Mouse (Mus musculus): Measurements from ENCODE around the gene Ddx39b. TPM values are rescaled to one million over a fixed set of nuclear protein-coding genes. Genes with fewer than 3 reads are reported as not detected.

Gene Ddx39b
- polyA plus RNA-seq, 1 experiment = 268 TPM

DNA sequence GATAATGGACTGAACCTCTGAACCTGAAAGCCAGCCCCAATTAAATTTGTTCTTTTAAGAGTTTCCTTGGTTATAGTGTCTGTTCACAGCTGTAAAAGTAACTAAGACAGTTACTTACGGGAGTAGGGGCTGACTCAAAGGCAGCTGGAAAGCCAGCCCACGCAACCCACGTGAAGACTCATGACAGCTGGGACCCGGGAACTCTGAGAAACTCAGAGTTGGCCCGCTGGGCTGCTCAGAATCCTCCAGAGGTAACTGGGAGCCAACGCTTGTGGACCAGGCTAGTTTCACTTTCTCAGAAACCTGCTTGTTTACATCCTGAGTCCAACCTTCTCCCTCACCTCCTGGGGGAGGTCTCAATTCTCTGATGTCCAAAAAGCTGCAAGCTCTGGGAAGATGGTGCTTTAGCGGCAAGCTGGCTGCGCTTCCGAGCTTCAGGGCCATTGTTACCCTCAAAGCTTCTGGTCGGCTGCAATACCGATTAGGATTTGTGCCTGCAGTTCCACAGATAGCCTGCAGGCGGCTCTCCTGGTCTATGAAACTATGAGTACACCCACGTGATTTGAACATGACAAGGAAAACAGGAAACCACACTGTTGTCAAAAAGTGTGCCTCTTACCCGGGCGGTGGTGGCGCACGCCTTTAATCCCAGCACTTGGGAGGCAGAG, 16.4 kb downstream of the Ddx39b start:
- Histone ChIP-seq H3K36me3 (ENCODE audit: control insufficient read depth, insufficient read depth) (no peaks in the 10 kb centered on the region), H3K4me2 (ENCODE audit: low read depth) (peak overlapping the region; percentile 76), H3K27me3 (ENCODE audit: control insufficient read depth, insufficient read depth, insufficient read length) (no peaks in the 10 kb centered on the region), H3K4me3 (peak overlapping the region; percentile 20), H3K79me2 (ENCODE audit: control insufficient read depth, insufficient read depth) (no peaks in the 10 kb centered on the region), H3ac (ENCODE audit: control insufficient read depth, insufficient read length) (no peak overlapping the region)
- TF ChIP-seq TCF3 (IDR thresholded peaks at IDR 0.05; ENCODE audit: insufficient read length, low read depth) (no peak), MYOD1 (IDR thresholded peaks at IDR 0.05; ENCODE audit: control insufficient read depth in 1 of 3, insufficient read length in 2 of 3, low read depth in 2 of 3) (peak; percentile 25 to 85 (median 73)), POLR2A (IDR thresholded peaks at IDR 0.05; ENCODE audit: insufficient read length, low read depth) (no peak), POLR2AphosphoS2 (IDR thresholded peaks at IDR 0.05; ENCODE audit: insufficient read length, low read depth) (no peak), MYOG (IDR thresholded peaks at IDR 0.05; ENCODE audit: control insufficient read depth in 1 of 3, insufficient read depth in 1 of 3, insufficient read length in 2 of 3, low read depth in 2 of 3) (peak in 1 of 3 experiments; percentile 37), E2F4 (IDR thresholded peaks at IDR 0.05; ENCODE audit: insufficient read depth) (no peak), CEBPB (IDR thresholded peaks at IDR 0.05; ENCODE audit: insufficient read depth, poor library complexity, severe bottlenecking) (no peak), TCF12 (IDR thresholded peaks at IDR 0.05; ENCODE audit: insufficient read depth, poor library complexity, severe bottlenecking) (peak; percentile 47), REST (IDR thresholded peaks at IDR 0.05; ENCODE audit: insufficient read depth, insufficient read length) (no peak), SRF (IDR thresholded peaks at IDR 0.05; ENCODE audit: control insufficient read depth, insufficient read length, low read depth) (no peak), MAX (IDR thresholded peaks at IDR 0.05; ENCODE audit: low read depth) (no peak), USF1 (IDR thresholded peaks at IDR 0.05; ENCODE audit: low read depth) (peak; percentile 96)

- H3K36me3 ChIP-seq (ENCODE audit: control insufficient read depth, insufficient read depth) = no peaks in the 10 kb centered on the region
- no peak for TF ChIP-seq MYOG (IDR thresholded peaks at IDR 0.05; ENCODE audit: control insufficient read depth in 1 of 3, insufficient read depth in 1 of 3, insufficient read length in 2 of 3, low read depth in 2 of 3)
- no peak for TF ChIP-seq TCF12 (IDR thresholded peaks at IDR 0.05; ENCODE audit: insufficient read depth, poor library complexity, severe bottlenecking)
- TF ChIP-seq MAX (IDR thresholded peaks at IDR 0.05; ENCODE audit: low read depth) = no peak
- TF ChIP-seq CEBPB (IDR thresholded peaks at IDR 0.05; ENCODE audit: insufficient read depth, poor library complexity, severe bottlenecking) = no peak
- TF ChIP-seq POLR2A (IDR thresholded peaks at IDR 0.05; ENCODE audit: insufficient read length, low read depth) = no peak
- TF ChIP-seq USF1 (IDR thresholded peaks at IDR 0.05; ENCODE audit: low read depth) = no peak
- no peak for TF ChIP-seq SRF (IDR thresholded peaks at IDR 0.05; ENCODE audit: control insufficient read depth, insufficient read length, low read depth)
- no peak for TF ChIP-seq POLR2AphosphoS2 (IDR thresholded peaks at IDR 0.05; ENCODE audit: insufficient read length, low read depth)
- no peak for TF ChIP-seq TCF3 (IDR thresholded peaks at IDR 0.05; ENCODE audit: insufficient read length, low read depth)
- TF ChIP-seq E2F4 (IDR thresholded peaks at IDR 0.05; ENCODE audit: insufficient read depth) = no peak
- no peak for TF ChIP-seq REST (IDR thresholded peaks at IDR 0.05; ENCODE audit: insufficient read depth, insufficient read length)
- no peak for TF ChIP-seq MYOD1 (IDR thresholded peaks at IDR 0.05; ENCODE audit: control insufficient read depth in 1 of 3, insufficient read length in 2 of 3, low read depth in 2 of 3)
- H3K4me2 ChIP-seq (ENCODE audit: low read depth) = peak overlapping the region; percentile 76
- no peaks in the 10 kb centered on the region for H3K79me2 ChIP-seq (ENCODE audit: control insufficient read depth, insufficient read depth)
- H3K4me3 ChIP-seq = peak overlapping the region; percentile 20
- H3ac ChIP-seq (ENCODE audit: control insufficient read depth, insufficient read length) = no peak overlapping the region
- no peaks in the 10 kb centered on the region for H3K27me3 ChIP-seq (ENCODE audit: control insufficient read depth, insufficient read depth, insufficient read length)
Observed at GRCm38 (mm10) chr17:35258492-35259478, 17.2 kb downstream of the Ddx39b start.

GRCm38 (mm10) chr17:35259621-35260020, 18.1 kb downstream of the Ddx39b start:
- Histone ChIP-seq H3K4me3 (no peak overlapping the region), H3K36me3 (ENCODE audit: control insufficient read depth, insufficient read depth) (no peaks in the 10 kb centered on the region), H3K4me2 (ENCODE audit: low read depth) (no peak overlapping the region), H3K79me2 (ENCODE audit: control insufficient read depth, insufficient read depth) (no peaks in the 10 kb centered on the region), H3K27me3 (ENCODE audit: control insufficient read depth, insufficient read depth, insufficient read length) (no peaks in the 10 kb centered on the region), H3ac (ENCODE audit: control insufficient read depth, insufficient read length) (no peak overlapping the region)
- no peak for TF ChIP-seq E2F4 (IDR thresholded peaks at IDR 0.05; ENCODE audit: insufficient read depth)
- no peak for TF ChIP-seq MYOD1 (IDR thresholded peaks at IDR 0.05; ENCODE audit: control insufficient read depth in 1 of 3, insufficient read length in 2 of 3, low read depth in 2 of 3)
- TF ChIP-seq REST (IDR thresholded peaks at IDR 0.05; ENCODE audit: insufficient read depth, insufficient read length) = no peak
- TF ChIP-seq CEBPB (IDR thresholded peaks at IDR 0.05; ENCODE audit: insufficient read depth, poor library complexity, severe bottlenecking) = no peak

DNA sequence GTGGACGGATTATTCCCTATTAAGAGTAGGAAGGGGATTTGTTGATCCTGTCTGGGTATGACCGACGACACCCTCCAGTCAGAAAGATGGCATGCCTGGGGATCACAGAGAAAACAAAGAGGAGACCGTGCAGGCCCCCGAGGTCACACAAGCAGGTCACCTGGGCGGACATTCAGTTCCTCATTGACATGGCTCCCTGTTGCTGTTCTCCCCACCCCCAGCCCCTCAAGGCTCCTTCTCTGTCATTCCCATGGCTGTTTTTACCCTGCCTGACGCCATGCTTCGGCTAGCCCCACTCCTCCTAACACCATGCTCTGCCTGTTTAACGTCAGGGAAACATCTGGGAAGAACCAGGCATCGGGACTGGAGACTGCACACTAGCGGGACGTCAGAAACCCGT, 20.1 kb downstream of the Ddx39b start:
- Histone ChIP-seq H3ac (ENCODE audit: control insufficient read depth, insufficient read length) (no peak overlapping the region), H3K36me3 (ENCODE audit: control insufficient read depth, insufficient read depth) (no peaks in the 10 kb centered on the region), H3K27me3 (ENCODE audit: control insufficient read depth, insufficient read depth, insufficient read length) (no peaks in the 10 kb centered on the region), H3K4me3 (no peak overlapping the region), H3K79me2 (ENCODE audit: control insufficient read depth, insufficient read depth) (no peaks in the 10 kb centered on the region), H3K4me2 (ENCODE audit: low read depth) (no peak overlapping the region)
- TF ChIP-seq USF1 (IDR thresholded peaks at IDR 0.05; ENCODE audit: low read depth) (no peak), MYOG (IDR thresholded peaks at IDR 0.05; ENCODE audit: control insufficient read depth in 1 of 3, insufficient read depth in 1 of 3, insufficient read length in 2 of 3, low read depth in 2 of 3) (no peak), POLR2AphosphoS2 (IDR thresholded peaks at IDR 0.05; ENCODE audit: insufficient read length, low read depth) (no peak), CEBPB (IDR thresholded peaks at IDR 0.05; ENCODE audit: insufficient read depth, poor library complexity, severe bottlenecking) (no peak), MYOD1 (IDR thresholded peaks at IDR 0.05; ENCODE audit: control insufficient read depth in 1 of 3, insufficient read length in 2 of 3, low read depth in 2 of 3) (no peak), SRF (IDR thresholded peaks at IDR 0.05; ENCODE audit: control insufficient read depth, insufficient read length, low read depth) (no peak), MAX (IDR thresholded peaks at IDR 0.05; ENCODE audit: low read depth) (no peak), TCF3 (IDR thresholded peaks at IDR 0.05; ENCODE audit: insufficient read length, low read depth) (no peak)
